Mouse (Mus musculus): ENCODE measurements around the gene Gprin3. TPM values are rescaled to one million over a fixed set of nuclear protein-coding genes. Genes with fewer than 3 reads are reported as not detected.

Gene Gprin3
- 0.97 and 1.2 TPM in 2 replicates for polyA plus RNA-seq (2011; ENCODE audit: insufficient read length, low read depth, missing spikeins)

DNA sequence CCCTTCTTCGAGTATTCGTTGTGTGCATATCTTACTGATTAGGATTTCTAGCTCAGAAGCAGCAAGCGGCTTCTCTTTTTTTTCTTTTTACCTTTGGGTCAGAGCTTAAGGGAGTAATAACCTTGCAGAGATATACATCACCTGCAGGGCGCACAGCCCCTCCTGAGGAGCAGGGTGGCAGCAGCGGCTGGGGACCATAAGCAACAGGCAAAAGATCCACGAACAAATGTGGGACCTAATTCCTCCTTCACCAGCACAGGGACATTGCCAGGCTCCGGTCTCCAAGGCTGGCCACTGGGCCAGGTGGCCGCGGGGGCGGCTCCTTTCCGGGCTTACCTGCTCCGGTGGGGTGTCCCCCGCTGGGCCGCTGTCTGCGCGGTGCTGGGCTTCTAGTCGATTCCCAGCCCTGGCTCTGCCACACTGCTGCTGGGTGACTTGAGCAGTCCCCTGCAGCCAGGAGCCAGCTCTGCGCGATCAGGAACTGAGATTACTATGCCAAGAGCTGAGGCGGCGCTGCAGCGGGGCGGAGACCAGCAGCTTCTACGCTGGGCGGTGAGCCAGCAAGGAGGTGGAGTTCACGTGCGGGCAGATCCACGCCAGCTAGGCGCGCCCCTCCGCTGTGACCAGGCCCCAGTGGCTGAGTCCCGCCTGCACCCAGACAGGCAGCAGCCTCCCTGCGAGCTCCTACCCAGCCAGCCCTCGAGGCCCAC lies at the start of gene Gprin3:
Gene Gprin3 (minus strand): TSS at position 471 of the 710 bp plus-strand sequence.
- Histone ChIP-seq H3K4me1 (ENCODE audit: control insufficient read depth, insufficient read depth, low read length) (no peaks in the 10 kb centered on the region), H3K4me3 (ENCODE audit: insufficient read depth, low read length) (peak within 1 kb of the TSS; percentile 25; the same call in 1 of the 2 replicates), H3K27ac (ENCODE audit: insufficient read depth, low read length) (no peak within 1 kb of the TSS)
- TF ChIP-seq CTCF (IDR thresholded peaks at IDR 0.05; ENCODE audit: borderline replicate concordance, insufficient read depth, low read length) (no peak), POLR2A (IDR thresholded peaks at IDR 0.05; ENCODE audit: low read depth, low read length) (peak; percentile 47; the same call in 1 of the 2 replicates)

DNA sequence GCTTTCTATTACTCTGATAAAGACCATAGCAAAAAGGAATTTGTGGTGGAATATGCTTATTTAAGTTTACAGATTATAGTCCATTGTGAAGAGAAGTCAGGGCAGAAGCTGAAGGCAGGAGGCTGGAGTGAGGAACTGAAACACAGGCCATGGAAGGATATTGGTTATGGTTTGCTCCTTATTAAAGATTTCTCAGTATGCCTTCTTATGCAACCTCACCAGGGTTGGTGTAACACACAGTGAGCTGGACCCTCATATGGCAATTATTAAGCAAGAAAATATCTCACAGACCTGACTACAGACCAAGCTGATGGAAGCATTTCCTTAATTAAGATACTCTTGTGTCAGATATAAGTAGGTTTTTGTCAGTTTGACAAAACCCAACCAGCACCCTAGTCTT lies 32.8 kb upstream of the Gprin3 start:
- TF ChIP-seq CTCF (IDR thresholded peaks at IDR 0.05; ENCODE audit: borderline replicate concordance, insufficient read depth, low read length): no peak
- TF ChIP-seq POLR2A (IDR thresholded peaks at IDR 0.05; ENCODE audit: low read depth, low read length): no peak
- H3K4me1 ChIP-seq (ENCODE audit: control insufficient read depth, insufficient read depth, low read length): no peaks in the 10 kb centered on the region

DNA sequence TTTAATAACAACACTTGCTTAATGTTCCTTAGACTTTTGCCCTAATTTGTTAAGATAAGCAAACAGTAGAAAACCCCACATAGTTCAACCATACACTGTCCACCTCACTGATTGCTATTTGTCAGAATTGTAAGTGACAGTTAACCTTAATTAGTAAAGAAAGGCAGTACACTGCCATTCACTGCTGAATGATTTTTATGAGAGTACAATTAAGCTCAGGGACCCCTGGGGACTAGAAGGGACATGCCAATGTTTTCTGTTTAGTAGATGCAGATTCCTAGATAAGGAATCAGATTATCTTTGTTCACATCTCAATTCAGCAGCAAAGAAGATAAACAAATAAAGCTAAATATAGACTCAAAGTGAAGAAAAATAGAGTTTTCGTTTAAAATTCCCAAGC lies 30.0 kb upstream of the Gprin3 start:
- Histone ChIP-seq H3K27ac (ENCODE audit: insufficient read depth, low read length) (no peak overlapping the region), H3K4me1 (ENCODE audit: control insufficient read depth, insufficient read depth, low read length) (peaks cover 3% of the 10 kb centered on the region; the same call in 1 of the 2 replicates), H3K4me3 (ENCODE audit: insufficient read depth, low read length) (no peak overlapping the region)
- TF ChIP-seq POLR2A (IDR thresholded peaks at IDR 0.05; ENCODE audit: low read depth, low read length) (no peak), CTCF (IDR thresholded peaks at IDR 0.05; ENCODE audit: borderline replicate concordance, insufficient read depth, low read length) (no peak)

More for the DNA sequence above, 32.8 kb upstream of the Gprin3 start:
- H3K27ac ChIP-seq (ENCODE audit: insufficient read depth, low read length): no peak overlapping the region
- no peak overlapping the region for H3K4me3 ChIP-seq (ENCODE audit: insufficient read depth, low read length)

DNA sequence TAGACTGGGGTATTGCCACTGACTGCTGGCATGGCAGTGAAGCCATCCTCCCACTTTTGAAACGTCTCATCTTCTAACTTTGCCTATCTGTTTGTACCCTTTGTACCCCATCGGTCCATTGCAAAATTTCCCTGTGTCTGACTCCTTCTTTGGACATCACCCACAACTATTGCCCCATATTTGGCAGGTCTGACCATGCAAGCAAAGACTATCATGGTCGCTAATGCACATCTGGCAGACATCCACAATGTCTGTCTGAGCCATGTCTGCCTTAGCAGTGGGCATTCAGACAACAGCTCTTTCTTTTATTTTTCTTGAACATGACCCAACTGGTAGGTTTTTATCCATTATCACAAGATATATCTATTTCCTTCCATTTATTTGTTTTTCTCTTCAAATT lies 25.3 kb upstream of the Gprin3 start:
- H3K27ac ChIP-seq (ENCODE audit: insufficient read depth, low read length): peak overlapping the region; percentile 71
- TF ChIP-seq CTCF (IDR thresholded peaks at IDR 0.05; ENCODE audit: borderline replicate concordance, insufficient read depth, low read length) (no peak), POLR2A (IDR thresholded peaks at IDR 0.05; ENCODE audit: low read depth, low read length) (no peak)
- no peak overlapping the region for H3K4me3 ChIP-seq (ENCODE audit: insufficient read depth, low read length)

DNA sequence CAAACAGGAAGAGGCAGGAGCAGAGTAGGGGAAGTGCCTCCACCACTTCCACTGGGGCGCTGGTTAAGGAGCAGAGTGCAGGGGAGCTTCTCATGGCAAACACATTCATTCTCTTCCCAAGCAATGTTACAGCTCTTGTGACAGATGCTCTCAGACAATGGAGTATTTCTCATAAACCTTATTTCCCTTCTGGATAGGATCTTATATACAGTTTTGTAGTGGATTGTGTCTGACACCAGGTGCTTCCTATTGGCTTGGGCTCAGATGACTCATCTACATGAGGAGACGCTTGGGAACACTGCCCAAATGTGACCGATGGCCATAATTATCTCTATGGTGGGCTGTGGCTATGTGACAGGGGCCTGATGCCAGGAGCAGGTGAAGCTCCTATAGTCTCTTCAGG lies 19.0 kb upstream of the Gprin3 start:
- TF ChIP-seq CTCF (IDR thresholded peaks at IDR 0.05; ENCODE audit: borderline replicate concordance, insufficient read depth, low read length) (no peak), POLR2A (IDR thresholded peaks at IDR 0.05; ENCODE audit: low read depth, low read length) (no peak)
- H3K4me3 ChIP-seq (ENCODE audit: insufficient read depth, low read length): no peak overlapping the region

More for the DNA sequence above, 25.3 kb upstream of the Gprin3 start:
- peaks cover 3% of the 10 kb centered on the region; the same call in 1 of the 2 replicates for H3K4me1 ChIP-seq (ENCODE audit: control insufficient read depth, insufficient read depth, low read length)

DNA sequence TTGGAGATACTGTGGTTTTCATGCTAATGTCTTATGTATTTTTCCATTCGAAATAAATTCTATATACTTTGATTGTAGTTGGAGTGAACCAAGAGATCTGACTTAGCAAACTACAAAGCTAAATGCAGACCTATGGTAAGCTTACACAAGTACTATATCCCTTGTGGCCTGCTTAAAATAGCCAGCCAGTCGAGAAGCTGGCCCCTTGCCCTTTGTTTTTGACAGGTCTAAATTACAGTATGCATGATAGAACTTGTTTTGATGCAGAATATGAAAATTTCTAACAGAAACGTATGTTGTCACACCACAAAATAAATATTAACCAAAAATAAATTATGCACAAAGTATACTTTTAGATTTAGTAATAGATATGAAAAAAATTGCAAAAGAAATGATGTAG lies 9.8 kb upstream of the Gprin3 start:
- no peaks in the 10 kb centered on the region for H3K4me1 ChIP-seq (ENCODE audit: control insufficient read depth, insufficient read depth, low read length)
- TF ChIP-seq CTCF (IDR thresholded peaks at IDR 0.05; ENCODE audit: borderline replicate concordance, insufficient read depth, low read length) (no peak), POLR2A (IDR thresholded peaks at IDR 0.05; ENCODE audit: low read depth, low read length) (no peak)
- no peak overlapping the region for H3K4me3 ChIP-seq (ENCODE audit: insufficient read depth, low read length)
- no peak overlapping the region for H3K27ac ChIP-seq (ENCODE audit: insufficient read depth, low read length)

More for the DNA sequence above, 19.0 kb upstream of the Gprin3 start:
- no peaks in the 10 kb centered on the region for H3K4me1 ChIP-seq (ENCODE audit: control insufficient read depth, insufficient read depth, low read length)
- no peak overlapping the region for H3K27ac ChIP-seq (ENCODE audit: insufficient read depth, low read length)

DNA sequence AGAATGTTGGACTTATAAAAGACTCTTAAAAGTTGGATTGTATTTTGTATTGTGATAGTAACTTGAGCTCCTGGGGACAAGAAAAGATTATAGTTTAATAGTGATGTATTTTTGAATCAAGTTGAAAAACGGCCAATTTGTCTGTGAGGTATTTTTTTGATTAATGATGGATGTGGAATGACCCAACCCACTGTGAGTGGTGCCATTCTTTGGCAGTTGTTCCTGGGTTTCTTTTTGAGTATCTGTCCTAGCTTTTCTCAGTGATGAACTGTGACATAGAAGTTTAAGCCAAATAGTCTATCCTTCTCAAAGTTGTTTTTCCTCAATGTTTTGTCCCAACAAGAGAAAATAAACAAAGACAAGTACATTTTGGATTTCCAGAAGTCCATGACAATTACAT lies 7.0 kb upstream of the Gprin3 start:
- TF ChIP-seq POLR2A (IDR thresholded peaks at IDR 0.05; ENCODE audit: low read depth, low read length) (no peak), CTCF (IDR thresholded peaks at IDR 0.05; ENCODE audit: borderline replicate concordance, insufficient read depth, low read length) (no peak)
- Histone ChIP-seq H3K4me3 (ENCODE audit: insufficient read depth, low read length) (no peak overlapping the region), H3K27ac (ENCODE audit: insufficient read depth, low read length) (no peak overlapping the region), H3K4me1 (ENCODE audit: control insufficient read depth, insufficient read depth, low read length) (no peaks in the 10 kb centered on the region)

DNA sequence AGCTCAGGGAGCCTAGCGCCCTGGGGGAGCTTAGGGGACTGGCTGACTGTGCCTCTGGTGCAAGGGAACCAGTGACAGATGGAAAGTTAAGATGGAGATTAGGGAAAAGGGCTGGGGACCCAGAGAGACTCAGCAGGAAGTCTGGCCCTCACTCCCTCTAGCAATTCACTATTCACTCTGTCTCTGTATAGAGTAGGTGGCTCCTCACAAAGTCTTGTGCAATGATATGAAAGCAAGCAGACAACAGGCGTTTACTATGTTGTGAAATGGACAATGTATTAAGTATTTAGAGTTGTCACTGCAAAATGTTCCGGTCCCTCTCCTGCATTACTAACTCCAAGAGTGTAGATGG lies 416 bp upstream of the Gprin3 start:
- Histone ChIP-seq H3K27ac (ENCODE audit: insufficient read depth, low read length) (no peak overlapping the region), H3K4me3 (ENCODE audit: insufficient read depth, low read length) (no peak overlapping the region), H3K4me1 (ENCODE audit: control insufficient read depth, insufficient read depth, low read length) (no peaks in the 10 kb centered on the region)
- TF ChIP-seq CTCF (IDR thresholded peaks at IDR 0.05; ENCODE audit: borderline replicate concordance, insufficient read depth, low read length) (no peak), POLR2A (IDR thresholded peaks at IDR 0.05; ENCODE audit: low read depth, low read length) (no peak)

- no peaks in the 10 kb centered on the region for H3K4me1 ChIP-seq (ENCODE audit: control insufficient read depth, insufficient read depth, low read length)
- TF ChIP-seq POLR2A (IDR thresholded peaks at IDR 0.05; ENCODE audit: low read depth, low read length) (no peak), CTCF (IDR thresholded peaks at IDR 0.05; ENCODE audit: borderline replicate concordance, insufficient read depth, low read length) (no peak)
- H3K4me3 ChIP-seq (ENCODE audit: insufficient read depth, low read length): no peak overlapping the region
- H3K27ac ChIP-seq (ENCODE audit: insufficient read depth, low read length): no peak overlapping the region
Observed at GRCm38 (mm10) chr6:59424871-59425740, 988 bp downstream of the Gprin3 start.

DNA sequence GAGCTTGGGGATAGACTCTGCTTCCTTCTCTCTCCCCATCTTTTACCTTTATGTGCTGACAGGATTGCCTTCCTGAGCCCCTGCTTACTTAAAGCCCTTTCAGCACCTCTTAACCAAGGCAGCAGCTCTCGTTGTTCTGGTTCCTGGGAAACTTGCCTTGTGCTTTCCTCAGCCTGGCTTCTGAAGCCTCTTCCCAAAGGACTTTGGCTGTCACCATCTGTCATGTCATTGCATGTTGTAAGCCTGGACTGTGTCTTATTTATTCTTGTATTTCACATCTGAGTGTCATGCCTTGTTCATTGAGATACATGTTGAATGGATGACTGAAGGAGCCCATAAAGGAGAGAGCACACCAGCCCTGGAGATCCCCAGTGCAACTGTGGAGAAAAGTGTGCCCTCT lies 2.3 kb downstream of the Gprin3 start:
- H3K27ac ChIP-seq (ENCODE audit: insufficient read depth, low read length): no peak overlapping the region
- H3K4me3 ChIP-seq (ENCODE audit: insufficient read depth, low read length): no peak overlapping the region
- no peaks in the 10 kb centered on the region for H3K4me1 ChIP-seq (ENCODE audit: control insufficient read depth, insufficient read depth, low read length)
- TF ChIP-seq POLR2A (IDR thresholded peaks at IDR 0.05; ENCODE audit: low read depth, low read length) (no peak), CTCF (IDR thresholded peaks at IDR 0.05; ENCODE audit: borderline replicate concordance, insufficient read depth, low read length) (no peak)
